ENCODE assay signal across 8 mouse cellular contexts in the genomic region with DNA sequence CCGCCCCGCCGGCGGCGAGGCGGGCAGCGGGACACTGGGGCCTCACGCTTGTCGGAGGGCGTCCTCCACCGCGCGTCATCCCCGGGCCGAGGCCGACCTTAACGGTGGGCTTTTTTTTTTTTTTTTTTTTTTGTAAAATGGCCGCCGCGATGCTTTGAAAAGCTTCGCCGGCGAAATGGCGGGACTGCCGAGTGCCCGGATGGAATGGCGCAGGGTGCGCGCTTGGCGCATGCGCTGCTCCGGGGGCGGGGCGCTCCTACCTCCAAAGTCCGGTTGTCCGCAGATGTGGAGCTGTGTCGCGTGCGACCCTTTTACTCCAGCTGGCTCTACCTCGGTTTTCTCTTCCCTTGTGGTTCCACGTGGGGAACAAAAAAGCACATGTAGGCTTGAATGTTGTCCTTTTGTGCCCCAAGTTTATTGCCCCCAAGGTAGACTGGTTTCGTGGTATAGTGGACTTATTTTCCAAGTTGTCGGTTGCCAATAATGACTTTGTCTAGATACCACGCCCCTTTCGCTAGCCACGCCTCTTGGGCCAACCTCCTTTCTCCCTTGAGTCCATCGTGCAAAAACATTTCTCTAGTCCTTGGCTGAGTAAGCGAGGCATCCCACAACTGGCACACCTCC. TPM values are rescaled to one million over a fixed set of nuclear protein-coding genes. Genes with fewer than 3 reads are reported as not detected.
A peak's percentile ranks its signal among the peaks of the same experiment; 100 is the strongest.
DNase-seq lines count a peak whose midpoint lies in the region; ATAC-seq and TF ChIP-seq lines count a peak whose summit lies in the region.

No protein-coding gene starts in this region.

- peaks cover 9% of the 10 kb centered on the region for H3K4me1 ChIP-seq in ES-Bruce4 (ENCODE audit: control insufficient read depth, insufficient read depth, low read length)
- peaks cover 79% of the 10 kb centered on the region for H3K4me1 ChIP-seq in forebrain, embryonic 10.5 days
- peaks cover 48% of the 10 kb centered on the region for H3K4me1 ChIP-seq in lung, embryonic 16.5 days (replicated peaks; ENCODE audit: control insufficient read depth, insufficient read depth, low read length)

- WGBS in forebrain, embryonic 10.5 days = under 1% methylated on average over 48 of the region's 48 CpGs
- WGBS in lung, embryonic 16.5 days = under 1% methylated on average over 44 of the region's 48 CpGs

- H3K36me3 ChIP-seq in ES-Bruce4 (ENCODE audit: control insufficient read depth, insufficient read depth, low read length, poor library complexity, severe bottlenecking) = peaks cover 11% of the 10 kb centered on the region
- peaks cover 41% of the 10 kb centered on the region for H3K36me3 ChIP-seq in forebrain, embryonic 10.5 days (replicated peaks)
- peaks cover 23% of the 10 kb centered on the region for H3K36me3 ChIP-seq in lung, embryonic 16.5 days (ENCODE audit: control insufficient read depth, insufficient read depth, low read length)

- no peaks in the 10 kb centered on the region for H3K9me3 ChIP-seq in ES-Bruce4 (replicated peaks; ENCODE audit: control insufficient read depth, insufficient read depth, low read length, poor library complexity, severe bottlenecking)
- H3K9me3 ChIP-seq in forebrain, embryonic 10.5 days = no peaks in the 10 kb centered on the region
- H3K9me3 ChIP-seq in lung, embryonic 16.5 days (ENCODE audit: control insufficient read depth, low read length) = no peaks in the 10 kb centered on the region

- no peak for TF ChIP-seq POLR2A in ES-Bruce4 (IDR thresholded peaks at IDR 0.05; ENCODE audit: insufficient read depth, low read length)

- no peaks in the 10 kb centered on the region for H3K27me3 ChIP-seq in ES-Bruce4 (ENCODE audit: control insufficient read depth, insufficient read depth, low read length, poor library complexity, severe bottlenecking)
- H3K27me3 ChIP-seq in forebrain, embryonic 10.5 days (ENCODE audit: poor library complexity, severe bottlenecking) = peaks cover 9% of the 10 kb centered on the region
- no peaks in the 10 kb centered on the region for H3K27me3 ChIP-seq in lung, embryonic 16.5 days (ENCODE audit: control insufficient read depth, insufficient read depth, low read depth, low read length)

- DNase-seq in c-Kit-positive CD71-negative TER-119-negative erythroid progenitor cells, embryonic 14.5 days (ENCODE audit: low read depth) = peak; percentile 87
- peak; percentile 95 for DNase-seq in forebrain, embryonic 10.5 days (ENCODE audit: extremely low spot score, low spot score)
- DNase-seq in heart, postnatal 10 days = peak; percentile 95 to 97
- DNase-seq in layer of hippocampus, adult 18-20 months (ENCODE audit: low spot score in 2 of 2) = peak; percentile 91 to 94
- peak; percentile 88 for DNase-seq in ovary, adult 18-20 months (ENCODE audit: low spot score)
- DNase-seq in thymus, postnatal 0 days (ENCODE audit: low spot score) = peak; percentile 86

- peak overlapping the region; percentile 48 for H3K27ac ChIP-seq in ES-Bruce4 (ENCODE audit: insufficient read depth, low read length)
- H3K27ac ChIP-seq in forebrain, embryonic 10.5 days = peak overlapping the region; percentile 100
- H3K27ac ChIP-seq in lung, embryonic 16.5 days (ENCODE audit: low read length) = peak overlapping the region; percentile 99

- 0 out of 2 replicates have a peak, but pooled peaks have one; percentile 9 for TF ChIP-seq EP300 in ES-Bruce4 (IDR thresholded peaks at IDR 0.05; ENCODE audit: insufficient read depth, low read depth, low read length)

- H3K4me2 ChIP-seq in lung, embryonic 16.5 days (ENCODE audit: low read depth, low read length) = peak overlapping the region; percentile 91

- intact Hi-C loops in heart, postnatal 10 days (cut with DNase I) = no loop called here

- H3K4me3 ChIP-seq in ES-Bruce4 (ENCODE audit: low read depth, low read length) = peak overlapping the region; percentile 85
- H3K4me3 ChIP-seq in forebrain, embryonic 10.5 days = peak overlapping the region; percentile 96
- peak overlapping the region; percentile 86 for H3K4me3 ChIP-seq in lung, embryonic 16.5 days (ENCODE audit: low read length)

- TF ChIP-seq CTCF in ES-Bruce4 (IDR thresholded peaks at IDR 0.05; ENCODE audit: low read depth, low read length) = no peak

- H3K9ac ChIP-seq in ES-Bruce4 (ENCODE audit: low read depth, poor library complexity, severe bottlenecking) = peak overlapping the region; percentile 93
- peak overlapping the region; percentile 98 for H3K9ac ChIP-seq in lung, embryonic 16.5 days (ENCODE audit: low read length)

- ATAC-seq in lung, embryonic 16.5 days (ENCODE audit: low read depth) = peak; percentile 59

RNA-seq across cellular contexts. Expression of gene Cirbp, which starts 2.4 kb away (rescaled TPM):
- polyA plus RNA-seq in ES-Bruce4 (2011; ENCODE audit: insufficient read depth, insufficient read length, low read depth, missing spikeins) = 51.9 and 58.2 TPM in 2 replicates
- polyA plus RNA-seq in forebrain, embryonic 10.5 days (2016; fragmentation: Nextera tagmentation; extraction: Ambion mirVana) = 90.9 and 116 TPM in 2 replicates
- total RNA-seq in heart, postnatal 10 days (2021) = 100 to 1,000 TPM; 113 to 134 TPM
- total RNA-seq in layer of hippocampus, adult 18-20 months (2021) = 10 to 100 TPM; 60.7 to 76.4 TPM
- 73.4 and 83.4 TPM in 2 replicates for polyA plus RNA-seq in lung, embryonic 16.5 days (2015; fragmentation: Nextera tagmentation; extraction: Ambion mirVana)
- 226 and 376 TPM in 2 replicates for polyA plus RNA-seq in thymus, postnatal 0 days (2015; fragmentation: Nextera tagmentation; extraction: Ambion mirVana)

RNA-seq across cellular contexts. Expression of gene 1600002K03Rik, which starts 4.6 kb away (rescaled TPM):
- 7.6 and 7.7 TPM in 2 replicates for polyA plus RNA-seq in ES-Bruce4 (2011; ENCODE audit: insufficient read depth, insufficient read length, low read depth, missing spikeins)
- polyA plus RNA-seq in forebrain, embryonic 10.5 days (2016; fragmentation: Nextera tagmentation; extraction: Ambion mirVana) = 9.8 and 10.7 TPM in 2 replicates
- 1 to 10 TPM; 3.1 to 3.4 TPM for total RNA-seq in heart, postnatal 10 days (2021)
- 1 to 10 TPM; 6.4 to 6.5 TPM for total RNA-seq in layer of hippocampus, adult 18-20 months (2021)
- polyA plus RNA-seq in lung, embryonic 16.5 days (2015; fragmentation: Nextera tagmentation; extraction: Ambion mirVana) = 12.2 and 13.6 TPM in 2 replicates
- 15.3 and 15.4 TPM in 2 replicates for polyA plus RNA-seq in thymus, postnatal 0 days (2015; fragmentation: Nextera tagmentation; extraction: Ambion mirVana)

RNA-seq across cellular contexts. Expression of gene Efna2, which starts 11.1 kb away (rescaled TPM):
- 7.2 and 11.2 TPM in 2 replicates for polyA plus RNA-seq in ES-Bruce4 (2011; ENCODE audit: insufficient read depth, insufficient read length, low read depth, missing spikeins)
- polyA plus RNA-seq in forebrain, embryonic 10.5 days (2016; fragmentation: Nextera tagmentation; extraction: Ambion mirVana) = 23.2 and 24.2 TPM in 2 replicates
- 1 to 10 TPM; 1.4 to 1.7 TPM for total RNA-seq in heart, postnatal 10 days (2021)
- total RNA-seq in layer of hippocampus, adult 18-20 months (2021) = 10 to 100 TPM in 1 of 2 experiments, 1 to 10 TPM in 1; 8.9 to 10.1 TPM
- polyA plus RNA-seq in lung, embryonic 16.5 days (2015; fragmentation: Nextera tagmentation; extraction: Ambion mirVana) = 11.0 and 12.1 TPM in 2 replicates
- 1.2 and 1.6 TPM in 2 replicates for polyA plus RNA-seq in thymus, postnatal 0 days (2015; fragmentation: Nextera tagmentation; extraction: Ambion mirVana)

RNA-seq across cellular contexts. Expression of gene Midn, which starts 20.1 kb away (rescaled TPM):
- 67.4 and 73.2 TPM in 2 replicates for polyA plus RNA-seq in ES-Bruce4 (2011; ENCODE audit: insufficient read depth, insufficient read length, low read depth, missing spikeins)
- 19.1 and 19.8 TPM in 2 replicates for polyA plus RNA-seq in forebrain, embryonic 10.5 days (2016; fragmentation: Nextera tagmentation; extraction: Ambion mirVana)
- 100 to 1,000 TPM; 132 to 190 TPM for total RNA-seq in heart, postnatal 10 days (2021)
- 10 to 100 TPM; 59.4 to 68.4 TPM for total RNA-seq in layer of hippocampus, adult 18-20 months (2021)
- polyA plus RNA-seq in lung, embryonic 16.5 days (2015; fragmentation: Nextera tagmentation; extraction: Ambion mirVana) = 11.8 and 12.9 TPM in 2 replicates
- polyA plus RNA-seq in thymus, postnatal 0 days (2015; fragmentation: Nextera tagmentation; extraction: Ambion mirVana) = 13.1 and 18.8 TPM in 2 replicates

RNA-seq across cellular contexts. Expression of gene Cbarp, which starts 27.5 kb away (rescaled TPM):
- polyA plus RNA-seq in ES-Bruce4 (2011; ENCODE audit: insufficient read depth, insufficient read length, low read depth, missing spikeins) = 29.8 and 33.4 TPM in 2 replicates
- 6.8 and 7.3 TPM in 2 replicates for polyA plus RNA-seq in forebrain, embryonic 10.5 days (2016; fragmentation: Nextera tagmentation; extraction: Ambion mirVana)
- total RNA-seq in heart, postnatal 10 days (2021) = 1 to 10 TPM; 3.2 to 4.1 TPM
- total RNA-seq in layer of hippocampus, adult 18-20 months (2021) = 100 to 1,000 TPM; 362 to 363 TPM
- 3.9 and 5.6 TPM in 2 replicates for polyA plus RNA-seq in lung, embryonic 16.5 days (2015; fragmentation: Nextera tagmentation; extraction: Ambion mirVana)
- polyA plus RNA-seq in thymus, postnatal 0 days (2015; fragmentation: Nextera tagmentation; extraction: Ambion mirVana) = 3.5 and 4.3 TPM in 2 replicates

Comparison
In these comparisons a context has a peak if more than half of its experiments do, and no peak if none do; other contexts are left out.
1. Peak in every context shown above with its lines: DNase-seq, ATAC-seq, H3K4me3 ChIP-seq and H3K27ac ChIP-seq.
2. H3K27ac ChIP-seq: peak in every context shown above with its lines; median percentile 100 in forebrain, embryonic 10.5 days; 99 in lung, embryonic 16.5 days; 48 in ES-Bruce4.